Mouse (Mus musculus) kidney, embryonic 15.5 days (tissue): ENCODE measurements around the gene Rps6kb2. TPM values are rescaled to one million over a fixed set of nuclear protein-coding genes. Genes with fewer than 3 reads are reported as not detected.

Source experiments
- ATAC-seq: fragments of 200-750 bp; cut with Nextera tagmentation; replicated peaks from 2 replicates; pipeline ENCODE4 v1.8.0; 2017; ENCODE audit warnings: moderate TSS enrichment; ENCODE audit not compliant: low FRiP score
- H3K27ac ChIP-seq: fragments of 300-500 bp; sonication (generic); 2 replicates; pipeline ENCODE4 v1.5.1; 2015; ENCODE audit warnings: mild to moderate bottlenecking, inconsistent platforms
- H3K27me3 ChIP-seq: fragments of 300-500 bp; sonication (generic); 2 replicates; pipeline ENCODE4 v1.6.1; 2015; ENCODE audit warnings: inconsistent platforms
- H3K36me3 ChIP-seq: fragments of 300-500 bp; sonication (generic); 2 replicates; pipeline ENCODE4 v1.6.1; 2015; ENCODE audit warnings: inconsistent platforms
- H3K4me1 ChIP-seq: fragments of 300-500 bp; sonication (generic); 2 replicates; pipeline ENCODE4 v1.6.1; 2015; ENCODE audit warnings: inconsistent platforms
- H3K4me2 ChIP-seq: fragments of 300-500 bp; sonication (generic); 2 replicates; pipeline ENCODE4 v1.6.1; 2015; ENCODE audit warnings: moderate library complexity, mild to moderate bottlenecking, inconsistent platforms
- H3K4me3 ChIP-seq: fragments of 300-500 bp; sonication (generic); replicated peaks from 2 replicates; pipeline ENCODE4 v1.5.1; 2015; ENCODE audit warnings: mild to moderate bottlenecking, inconsistent platforms
- H3K9ac ChIP-seq: fragments of 300-500 bp; sonication (generic); 2 replicates; pipeline ENCODE4 v1.6.1; 2015; ENCODE audit warnings: mild to moderate bottlenecking, inconsistent platforms
- H3K9me3 ChIP-seq: fragments of 300-500 bp; sonication (generic); replicated peaks from 2 replicates; pipeline ENCODE4 v1.6.1; 2016; ENCODE audit warnings: inconsistent platforms
- WGBS: fragments of 180-500 bp; shearing (Covaris S2); methylation state at CpG from one replicate; pipeline ENCODE4 v1.1.7; 2015; ENCODE audit warnings: mixed read lengths; 5-methylcytosine and 5-hydroxymethylcytosine counted together
- polyA plus RNA-seq: library from polyadenylated mRNA; unstranded; fragments of >200 nt; fragmentation: Nextera tagmentation; extraction: Ambion mirVana; gene quantifications from 2 replicates; pipeline ENCODE4 v1.2.1, GENCODE M21; 2015

Rps6kb2 gene
- 51.5 and 58.5 TPM in 2 replicates for polyA plus RNA-seq

- no peaks in the 10 kb centered on the region for H3K9me3 ChIP-seq
- H3K4me2 ChIP-seq: peak within 1 kb of the TSS; percentile 89
- WGBS: 6% methylated on average over 42 of the region's 42 CpGs
- peak; percentile 89 for ATAC-seq
- no peaks in the 10 kb centered on the region for H3K27me3 ChIP-seq
- peaks cover 37% of the 10 kb centered on the region for H3K36me3 ChIP-seq
- H3K4me3 ChIP-seq: peak within 1 kb of the TSS; percentile 75
- H3K9ac ChIP-seq: peak within 1 kb of the TSS; percentile 80
- peak within 1 kb of the TSS; percentile 32 for H3K27ac ChIP-seq
- H3K4me1 ChIP-seq: peaks cover 18% of the 10 kb centered on the region
Observed at GRCm38 (mm10) chr19:4162646-4163542, at the start of gene Rps6kb2. Gene Rps6kb2 (minus strand): TSS chr19:4163354.

GRCm38 (mm10) chr19:4211891-4212588 is 48.9 kb upstream of the Rps6kb2 start:
- no peak for ATAC-seq
- no peaks in the 10 kb centered on the region for H3K36me3 ChIP-seq
- peak overlapping the region; percentile 26 for H3K4me2 ChIP-seq
- H3K4me1 ChIP-seq: peaks cover 53% of the 10 kb centered on the region
- H3K9ac ChIP-seq: no peak overlapping the region
- H3K9me3 ChIP-seq: no peaks in the 10 kb centered on the region
- H3K4me3 ChIP-seq: no peak overlapping the region
- peak overlapping the region; percentile 69 for H3K27ac ChIP-seq
- 44% methylated on average over 4 of the region's 4 CpGs for WGBS
- H3K27me3 ChIP-seq: peaks cover 5% of the 10 kb centered on the region; the same call in 1 of the 2 replicates

GRCm38 (mm10) chr19:4208563-4208962 is 45.4 kb upstream of the Rps6kb2 start:
- peaks cover 10% of the 10 kb centered on the region for H3K27me3 ChIP-seq
- no peak overlapping the region for H3K4me3 ChIP-seq
- no peaks in the 10 kb centered on the region for H3K9me3 ChIP-seq
- H3K27ac ChIP-seq: no peak overlapping the region
- 76% methylated on average over 5 of the region's 5 CpGs for WGBS
- no peak overlapping the region for H3K9ac ChIP-seq
- H3K4me2 ChIP-seq: no peak overlapping the region
- no peaks in the 10 kb centered on the region for H3K36me3 ChIP-seq
- no peak for ATAC-seq
- H3K4me1 ChIP-seq: peaks cover 28% of the 10 kb centered on the region

- Histone ChIP-seq H3K9me3 (no peaks in the 10 kb centered on the region), H3K27me3 (peaks cover 10% of the 10 kb centered on the region), H3K27ac (no peak overlapping the region), H3K4me3 (no peak overlapping the region), H3K9ac (no peak overlapping the region), H3K4me2 (no peak overlapping the region), H3K4me1 (peaks cover 23% of the 10 kb centered on the region), H3K36me3 (no peaks in the 10 kb centered on the region)
- peak; percentile 67; the same call in 1 of the 2 replicates for ATAC-seq
- WGBS: 0% methylated on average over 2 of the region's 2 CpGs
Observed at GRCm38 (mm10) chr19:4206971-4207370, 43.8 kb upstream of the Rps6kb2 start.

GRCm38 (mm10) chr19:4204889-4205288 is 41.7 kb upstream of the Rps6kb2 start:
- WGBS: 70% methylated on average over 4 of the region's 4 CpGs

GRCm38 (mm10) chr19:4203604-4204326 is 40.6 kb upstream of the Rps6kb2 start:
- H3K9me3 ChIP-seq: no peaks in the 10 kb centered on the region
- no peak overlapping the region for H3K4me3 ChIP-seq
- H3K27ac ChIP-seq: peak overlapping the region; percentile 15; the same call in 1 of the 2 replicates
- 65% methylated on average over 13 of the region's 13 CpGs for WGBS
- peaks cover 14% of the 10 kb centered on the region for H3K36me3 ChIP-seq
- H3K27me3 ChIP-seq: peaks cover 5% of the 10 kb centered on the region; the same call in 1 of the 2 replicates
- H3K4me2 ChIP-seq: no peak overlapping the region
- H3K4me1 ChIP-seq: peaks cover 29% of the 10 kb centered on the region
- no peak for ATAC-seq
- H3K9ac ChIP-seq: no peak overlapping the region

More at GRCm38 (mm10) chr19:4204889-4205288, 41.7 kb upstream of the Rps6kb2 start:
- no peak overlapping the region for H3K4me2 ChIP-seq
- H3K27ac ChIP-seq: no peak overlapping the region
- H3K27me3 ChIP-seq: peaks cover 5% of the 10 kb centered on the region; the same call in 1 of the 2 replicates
- H3K36me3 ChIP-seq: peaks cover 3% of the 10 kb centered on the region
- ATAC-seq: no peak
- peaks cover 25% of the 10 kb centered on the region for H3K4me1 ChIP-seq
- no peaks in the 10 kb centered on the region for H3K9me3 ChIP-seq
- no peak overlapping the region for H3K4me3 ChIP-seq
- H3K9ac ChIP-seq: no peak overlapping the region

GRCm38 (mm10) chr19:4203148-4203547 is 40.0 kb upstream of the Rps6kb2 start:
- no peak overlapping the region for H3K9ac ChIP-seq
- 63% methylated on average over 3 of the region's 3 CpGs for WGBS
- no peak overlapping the region for H3K27ac ChIP-seq

GRCm38 (mm10) chr19:4202149-4202548 is 39.0 kb upstream of the Rps6kb2 start:
- Histone ChIP-seq H3K27me3 (peaks cover 5% of the 10 kb centered on the region; the same call in 1 of the 2 replicates), H3K36me3 (peaks cover 30% of the 10 kb centered on the region), H3K4me1 (peaks cover 37% of the 10 kb centered on the region), H3K9ac (peak overlapping the region; percentile 75), H3K4me2 (peak overlapping the region; percentile 92), H3K27ac (peak overlapping the region; percentile 49; the same call in 1 of the 2 replicates), H3K9me3 (no peaks in the 10 kb centered on the region), H3K4me3 (peak overlapping the region; percentile 76)
- WGBS: 21% methylated on average over 7 of the region's 7 CpGs
- ATAC-seq: no peak

More at GRCm38 (mm10) chr19:4203148-4203547, 40.0 kb upstream of the Rps6kb2 start:
- Histone ChIP-seq H3K36me3 (peaks cover 20% of the 10 kb centered on the region), H3K27me3 (peaks cover 5% of the 10 kb centered on the region; the same call in 1 of the 2 replicates), H3K4me1 (peaks cover 29% of the 10 kb centered on the region), H3K9me3 (no peaks in the 10 kb centered on the region), H3K4me2 (no peak overlapping the region), H3K4me3 (no peak overlapping the region)
- no peak for ATAC-seq

- Histone ChIP-seq H3K9me3 (no peaks in the 10 kb centered on the region), H3K4me2 (peak within 1 kb of the TSS; percentile 92), H3K36me3 (peaks cover 37% of the 10 kb centered on the region), H3K9ac (peak within 1 kb of the TSS; percentile 75), H3K4me3 (peak within 1 kb of the TSS; percentile 76), H3K27ac (peak within 1 kb of the TSS; percentile 84), H3K4me1 (peaks cover 44% of the 10 kb centered on the region), H3K27me3 (peaks cover 5% of the 10 kb centered on the region; the same call in 1 of the 2 replicates)
- ATAC-seq: peak; percentile 81
- 0% methylated on average over 34 of the region's 34 CpGs for WGBS
Observed at GRCm38 (mm10) chr19:4201291-4201909, 38.2 kb upstream of the Rps6kb2 start, which contains the start of gene Rad9a. Gene Rad9a (minus strand): TSS chr19:4201662.

GRCm38 (mm10) chr19:4197180-4197579 is 34.0 kb upstream of the Rps6kb2 start:
- WGBS: 63% methylated on average over 3 of the region's 3 CpGs
- Histone ChIP-seq H3K27me3 (no peaks in the 10 kb centered on the region), H3K9ac (no peak overlapping the region; the same call in 1 of the 2 replicates), H3K9me3 (no peaks in the 10 kb centered on the region), H3K4me1 (peaks cover 72% of the 10 kb centered on the region), H3K27ac (0 out of 2 replicates have a peak overlapping the region, but pooled peaks have one; percentile 45), H3K4me3 (no peak overlapping the region), H3K36me3 (peaks cover 70% of the 10 kb centered on the region), H3K4me2 (no peak overlapping the region)
- no peak for ATAC-seq

GRCm38 (mm10) chr19:4196548-4196947 is 33.4 kb upstream of the Rps6kb2 start:
- H3K9ac ChIP-seq: no peak overlapping the region
- no peak overlapping the region for H3K4me3 ChIP-seq
- no peaks in the 10 kb centered on the region for H3K9me3 ChIP-seq
- H3K4me2 ChIP-seq: no peak overlapping the region
- ATAC-seq: no peak
- H3K4me1 ChIP-seq: peaks cover 67% of the 10 kb centered on the region
- WGBS: 6% methylated on average over 5 of the region's 5 CpGs
- H3K27me3 ChIP-seq: no peaks in the 10 kb centered on the region
- H3K36me3 ChIP-seq: peaks cover 70% of the 10 kb centered on the region
- peak overlapping the region; percentile 45 for H3K27ac ChIP-seq
